Mouse (Mus musculus): ENCODE data around the gene Tmem230. TPM values are rescaled to one million over a fixed set of nuclear protein-coding genes. Genes with fewer than 3 reads are reported as not detected.
A peak's percentile ranks its signal among the peaks of the same experiment; 100 is the strongest.
"Not testable (repeated sequence)": the region's sequence is repeated elsewhere in the genome, so short reads cannot be mapped to it uniquely, and the experiment has no call there.

The Tmem230 gene
- total RNA-seq, 2 experiments from 2014 or later = 20.4 to 22.1 TPM

DNA sequence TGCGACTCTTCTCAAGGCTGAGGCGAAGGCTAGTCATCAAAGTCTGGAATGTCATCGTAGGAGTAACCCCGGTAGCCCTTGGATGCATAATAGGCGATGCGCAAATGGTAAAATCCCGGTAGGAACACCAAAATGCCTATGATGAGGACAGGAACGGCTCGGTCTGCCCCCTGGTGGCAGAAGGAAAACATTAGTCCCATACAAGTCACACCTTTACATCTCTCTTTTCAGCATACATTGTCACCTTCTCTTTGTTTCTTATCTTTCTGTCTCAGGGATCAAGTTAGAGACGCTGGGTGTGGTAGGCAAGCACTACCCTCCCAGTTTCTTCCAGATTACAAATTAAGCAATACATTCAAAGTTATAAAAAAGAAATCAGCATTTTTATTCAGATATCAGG is 7.2 kb downstream of the Tmem230 start:
- intact Hi-C loops (cut with DNase I; ENCODE audit: low total_unique reads) = loop anchor here (5.0 kb wide), 1 partner anchor 418 kb away; no protein-coding TSS in a partner anchor
- DNase-seq = peak; percentile 56

DNA sequence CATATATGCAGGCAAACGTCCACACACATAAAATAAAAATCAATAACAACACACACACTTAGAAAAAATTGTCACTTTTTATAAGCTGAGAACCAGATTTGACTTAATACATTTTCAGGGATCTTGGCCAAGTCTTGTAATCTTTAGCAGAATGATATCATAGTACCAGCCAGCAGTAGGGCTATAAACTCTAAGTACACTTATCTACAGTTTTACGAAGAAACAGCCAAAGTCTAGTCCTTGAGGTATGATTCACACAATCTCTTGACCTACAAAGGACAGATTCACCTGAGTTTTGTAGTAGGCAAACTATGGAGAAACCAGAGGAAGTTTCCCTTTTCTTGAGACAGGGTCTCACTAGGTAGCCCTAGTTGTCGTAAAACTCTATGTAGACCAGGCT is 8.2 kb downstream of the Tmem230 start:
- not testable (repeated sequence) for DNase-seq
- intact Hi-C loops (cut with DNase I; ENCODE audit: low total_unique reads) = loop anchor here (5.0 kb wide), 2 partner anchors 92 to 257 kb away; partner anchors contain the start of gene Slc23a2

DNA sequence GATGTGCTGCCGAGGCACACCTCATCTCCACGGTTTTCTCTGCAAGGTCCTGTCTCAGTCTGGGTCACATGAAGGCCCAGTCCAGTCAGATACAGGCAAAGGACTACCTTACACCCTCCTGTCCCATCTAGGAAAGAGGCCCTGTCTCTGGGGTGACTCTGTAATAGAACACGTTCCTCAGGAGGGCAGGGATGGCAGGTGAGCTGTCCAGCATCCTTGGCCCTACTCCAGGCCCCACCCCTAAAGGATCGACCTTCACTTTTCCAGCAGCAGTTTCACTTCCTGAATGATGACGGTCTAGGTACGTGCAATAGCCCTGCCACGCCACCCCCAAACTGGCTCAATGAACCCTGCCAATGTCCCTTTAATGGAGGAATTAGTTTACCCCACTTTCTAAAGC is 11.6 kb downstream of the Tmem230 start:
- intact Hi-C loops (cut with DNase I; ENCODE audit: low total_unique reads) = loop anchor here (5.0 kb wide), 2 partner anchors 89 to 254 kb away; partner anchors contain the start of gene Slc23a2
- DNase-seq = no peak

DNA sequence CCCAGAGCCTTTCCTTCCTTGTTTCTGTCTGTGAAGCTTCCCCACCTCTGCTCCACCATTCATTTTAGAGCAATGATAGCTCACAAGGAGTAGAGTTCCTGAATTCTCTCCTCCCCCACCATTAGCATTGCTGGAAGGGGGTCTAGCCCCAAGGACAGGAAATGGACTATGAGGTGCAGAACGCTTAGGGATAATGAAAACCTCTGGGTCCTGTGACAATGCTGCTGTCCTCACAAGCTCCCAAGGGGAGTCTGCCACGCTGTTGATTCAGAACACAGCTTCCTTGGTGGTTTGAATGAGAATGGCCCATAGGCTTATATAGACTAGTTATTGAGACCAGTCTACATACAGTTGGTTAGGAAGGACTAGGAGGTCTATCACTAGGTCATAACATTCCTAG is 12.3 kb downstream of the Tmem230 start:
- intact Hi-C loops (cut with DNase I; ENCODE audit: low total_unique reads) = loop anchor here (5.0 kb wide), 2 partner anchors 88 to 253 kb away; partner anchors contain the start of gene Slc23a2

DNA sequence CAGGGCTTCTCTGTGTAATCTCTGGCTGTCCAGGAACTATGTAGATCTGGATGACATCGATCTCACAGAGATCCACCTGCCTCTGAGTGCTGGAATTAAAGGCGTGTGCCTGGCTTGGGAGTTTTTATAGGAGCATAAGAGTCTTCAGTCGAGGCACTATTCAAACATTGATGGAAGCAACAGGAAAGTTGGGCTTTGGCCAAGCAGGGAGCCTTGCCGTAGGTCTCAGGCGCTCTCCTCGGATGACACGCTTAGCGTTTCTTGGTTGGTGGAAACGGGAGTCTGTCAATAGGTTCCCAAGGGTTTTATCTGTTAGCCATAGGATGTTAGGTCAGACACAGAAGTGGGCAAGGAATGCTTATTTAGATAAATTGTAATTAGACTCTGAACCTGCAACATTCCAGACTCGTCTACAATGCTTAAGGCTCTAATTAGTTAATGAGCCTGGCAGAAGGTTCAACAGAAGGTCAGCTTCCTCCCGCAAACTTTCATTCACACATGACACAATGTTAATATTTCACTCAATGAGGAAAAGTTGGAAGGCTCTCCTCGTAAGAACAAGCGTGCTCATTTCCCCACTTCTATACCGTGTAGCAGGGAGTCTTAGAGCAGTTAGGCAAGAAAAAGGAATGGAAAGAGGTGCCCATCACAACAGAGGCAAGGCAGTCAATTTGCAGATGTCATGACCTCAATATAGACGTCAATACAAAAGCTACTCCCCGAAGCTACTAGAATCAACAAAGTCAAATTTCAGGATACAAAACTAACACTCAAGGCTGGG is 13.4 kb downstream of the Tmem230 start:
- intact Hi-C loops (cut with DNase I; ENCODE audit: low total_unique reads) = no loop called here
- no peak for DNase-seq

More for the DNA sequence above, 12.3 kb downstream of the Tmem230 start:
- DNase-seq = no peak

DNA sequence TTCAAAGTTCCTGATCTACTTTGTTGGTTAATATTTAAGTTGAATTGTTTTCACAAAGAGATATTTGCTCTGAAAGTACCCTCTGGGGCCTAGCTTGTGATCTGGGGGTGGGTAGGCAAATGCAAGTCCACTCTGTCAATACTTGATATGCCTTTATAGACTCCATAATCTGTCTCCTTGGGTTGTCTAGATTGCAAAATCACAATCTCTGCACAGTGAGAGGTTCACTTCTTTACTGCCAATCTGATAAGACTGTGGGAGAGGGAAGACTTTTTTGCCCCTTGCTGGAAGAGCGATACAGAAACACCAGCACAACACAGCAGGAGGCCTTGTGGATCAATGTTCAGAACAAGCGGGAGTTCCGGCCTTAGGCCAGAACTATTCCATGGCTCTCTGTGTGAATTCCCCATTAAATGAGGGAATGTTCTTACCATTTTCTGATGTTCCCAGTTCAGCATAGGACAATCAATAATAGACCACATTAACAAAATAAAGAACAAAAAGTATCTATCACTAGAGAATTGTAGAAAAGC is 15.1 kb downstream of the Tmem230 start:
- intact Hi-C loops (cut with DNase I; ENCODE audit: low total_unique reads) = no loop called here
- DNase-seq = no peak

DNA sequence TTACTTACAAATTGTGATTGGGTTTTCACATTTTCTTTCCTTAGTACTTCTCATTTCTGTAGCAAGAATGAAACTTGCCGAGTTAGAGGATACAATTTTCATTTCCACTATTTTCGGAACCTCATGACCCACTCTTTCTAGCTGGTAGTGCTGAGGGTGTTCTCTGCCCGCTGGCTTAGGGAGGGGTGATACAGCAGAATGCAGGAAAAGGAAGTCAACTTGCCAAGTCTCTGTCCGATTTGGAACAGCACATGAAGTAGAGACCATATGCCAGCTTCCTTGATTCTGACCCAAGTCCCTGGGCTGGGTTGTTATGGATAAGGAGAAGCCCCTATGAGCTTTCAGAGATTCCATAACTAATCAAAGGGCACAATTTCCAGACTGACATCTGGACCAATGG is 23.2 kb downstream of the Tmem230 start:
- intact Hi-C loops (cut with DNase I; ENCODE audit: low total_unique reads) = no loop called here
- DNase-seq = no peak

DNA sequence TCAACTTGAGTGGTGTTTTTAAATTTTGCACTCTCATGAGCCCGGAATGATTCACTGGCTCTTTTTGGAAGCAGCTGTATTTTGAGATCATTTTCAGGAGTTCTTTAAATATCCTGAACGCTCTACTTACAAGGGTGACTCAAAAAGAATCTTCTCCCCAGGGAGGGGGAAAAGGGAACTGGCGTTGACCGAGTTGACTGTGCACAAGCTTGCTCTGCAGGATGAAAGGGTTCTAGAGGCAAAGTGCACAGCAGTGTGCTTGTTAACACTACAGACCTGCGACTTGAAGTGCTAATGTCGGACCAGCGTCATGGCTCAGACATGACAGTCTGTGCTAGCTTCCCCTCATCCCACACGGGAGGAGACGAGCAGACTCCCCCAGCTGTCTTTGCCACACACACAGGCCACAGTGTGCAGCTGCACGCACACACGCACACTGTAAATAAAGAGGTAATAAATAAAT is 26.0 kb downstream of the Tmem230 start:
- intact Hi-C loops (cut with DNase I; ENCODE audit: low total_unique reads) = no loop called here
- peak; percentile 15 for DNase-seq

DNA sequence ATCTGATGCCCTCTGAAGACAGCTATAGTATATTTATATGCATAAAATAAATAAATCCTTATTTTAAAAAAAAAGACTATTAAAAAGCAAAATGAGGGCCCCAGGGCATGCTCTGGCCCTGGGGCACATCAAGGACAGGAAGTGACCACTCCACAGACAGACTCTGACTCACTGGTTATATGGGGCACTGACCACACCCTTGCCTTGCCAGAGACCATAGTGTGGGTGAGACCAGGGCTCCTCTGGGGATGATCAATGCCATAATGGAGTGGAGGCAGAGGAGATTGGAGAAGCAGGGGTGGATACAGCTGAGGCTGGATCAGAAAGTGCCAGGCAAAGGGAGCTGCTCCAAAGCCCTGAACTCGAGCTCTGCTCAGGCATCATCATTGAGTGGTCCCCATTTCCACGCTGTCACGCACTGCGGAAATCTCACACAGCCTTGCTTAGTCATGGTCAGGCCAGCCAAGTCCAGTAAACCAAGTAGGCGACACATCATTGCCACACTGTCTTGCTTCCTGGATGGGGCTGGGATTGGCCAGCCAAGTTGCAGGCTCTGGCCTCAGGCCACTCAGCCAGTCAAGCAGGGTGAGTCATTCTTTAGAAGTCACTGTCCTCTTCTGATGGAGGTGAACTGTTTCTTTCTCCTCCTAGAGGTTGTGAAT is 35.5 kb downstream of the Tmem230 start:
- intact Hi-C loops (cut with DNase I; ENCODE audit: low total_unique reads) = no loop called here
- peak; percentile 75 for DNase-seq

DNA sequence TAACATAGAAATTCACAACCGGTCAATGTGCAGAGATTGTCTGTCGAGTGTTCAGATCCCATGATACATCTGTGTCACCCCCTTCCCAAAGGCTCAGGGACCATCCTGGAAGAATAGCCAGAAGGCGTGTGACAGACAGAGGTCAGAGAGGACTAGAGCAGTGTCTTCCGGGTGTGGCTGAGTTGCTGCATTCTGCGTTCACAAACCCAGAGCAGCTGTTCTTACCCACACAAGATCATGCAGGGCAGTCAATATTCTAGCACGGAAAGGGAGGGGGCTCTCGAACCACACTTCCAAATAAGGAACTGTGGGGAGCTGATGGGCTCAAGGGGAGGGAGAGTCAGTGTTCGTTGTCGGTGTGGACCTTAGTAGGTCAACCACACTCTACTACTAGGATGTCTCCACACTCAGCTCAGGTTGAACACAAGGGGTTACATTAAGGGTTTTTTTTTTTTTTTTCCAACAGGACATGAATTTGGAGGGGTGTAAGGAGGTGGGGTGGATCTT is 36.7 kb downstream of the Tmem230 start:
- no peak for DNase-seq
- intact Hi-C loops (cut with DNase I; ENCODE audit: low total_unique reads) = no loop called here

DNA sequence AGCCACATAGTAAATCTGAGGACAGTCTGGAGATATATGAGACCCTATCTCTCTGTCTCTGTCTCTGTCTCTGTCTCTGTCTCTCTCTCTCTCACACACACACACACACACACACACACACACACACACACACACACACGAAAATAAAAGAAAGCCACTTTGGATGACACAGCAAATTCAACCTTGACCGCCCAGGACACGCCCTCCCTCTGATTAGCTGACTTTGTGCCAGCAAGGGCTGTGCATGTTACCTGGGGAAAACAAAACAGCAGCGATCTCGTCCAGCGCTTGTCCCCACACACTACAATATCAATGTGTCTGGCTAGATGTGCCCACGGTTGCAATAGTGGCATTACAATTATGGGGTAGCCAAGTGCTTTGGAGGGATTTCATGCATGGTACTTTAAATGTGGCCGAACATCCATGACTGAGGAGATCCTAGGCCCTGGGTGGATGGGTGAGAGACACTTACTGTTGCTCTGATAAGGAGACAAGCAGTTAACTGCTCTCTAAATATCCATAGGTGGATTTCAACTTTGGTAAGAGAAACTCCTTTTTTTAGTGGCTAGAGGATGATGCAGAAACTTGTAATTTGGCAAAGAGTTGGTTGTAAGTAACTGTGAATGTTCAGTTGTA is 39.2 kb downstream of the Tmem230 start:
- DNase-seq = no peak
- intact Hi-C loops (cut with DNase I; ENCODE audit: low total_unique reads) = no loop called here

DNA sequence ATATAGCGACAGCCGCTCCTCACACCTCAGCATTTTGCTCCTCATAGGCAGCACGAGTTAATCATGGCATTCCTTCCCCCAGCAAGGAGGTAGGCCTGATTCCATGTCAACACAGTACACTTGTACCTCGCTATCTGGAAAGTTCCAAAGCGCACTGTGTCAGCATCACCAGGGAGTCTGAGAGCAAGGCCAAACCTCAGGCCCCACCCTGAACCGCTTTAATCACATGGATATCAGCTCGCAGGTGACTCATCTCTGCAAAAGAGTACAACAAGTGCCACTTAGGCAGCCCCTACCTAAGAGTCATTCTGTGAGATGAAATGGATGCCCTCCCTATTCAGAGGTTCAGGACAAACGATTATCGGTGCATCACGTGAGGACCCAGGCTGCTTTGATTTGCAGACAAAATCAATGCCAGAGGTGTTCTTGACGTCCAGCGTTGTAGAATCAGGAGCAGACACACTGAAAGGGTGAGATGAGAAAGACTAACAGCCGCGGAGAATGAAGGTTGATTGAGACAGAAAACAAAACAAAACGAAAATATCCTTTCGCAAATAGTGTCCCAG is 41.2 kb downstream of the Tmem230 start:
- intact Hi-C loops (cut with DNase I; ENCODE audit: low total_unique reads) = no loop called here
- DNase-seq = no peak

DNA sequence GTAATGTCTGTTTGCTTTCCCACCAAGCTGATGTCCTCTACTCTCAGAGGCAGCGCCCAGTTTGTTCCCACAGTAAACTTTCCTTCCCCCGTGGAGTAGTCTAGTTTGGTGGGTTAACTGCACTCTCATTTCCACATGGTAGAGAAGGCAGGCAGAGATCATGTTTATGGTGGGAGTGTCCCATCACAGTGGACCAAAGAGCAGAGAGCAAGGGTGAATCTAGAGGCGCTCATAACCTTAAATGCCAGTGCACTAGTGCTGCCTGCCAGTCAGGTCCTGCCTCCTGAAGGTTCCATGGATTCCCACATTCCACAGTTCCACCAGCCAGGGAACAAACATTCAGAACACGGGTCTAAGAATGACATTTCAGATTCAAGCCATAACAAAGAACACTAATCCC is 42.1 kb downstream of the Tmem230 start:
- intact Hi-C loops (cut with DNase I; ENCODE audit: low total_unique reads) = no loop called here

DNA sequence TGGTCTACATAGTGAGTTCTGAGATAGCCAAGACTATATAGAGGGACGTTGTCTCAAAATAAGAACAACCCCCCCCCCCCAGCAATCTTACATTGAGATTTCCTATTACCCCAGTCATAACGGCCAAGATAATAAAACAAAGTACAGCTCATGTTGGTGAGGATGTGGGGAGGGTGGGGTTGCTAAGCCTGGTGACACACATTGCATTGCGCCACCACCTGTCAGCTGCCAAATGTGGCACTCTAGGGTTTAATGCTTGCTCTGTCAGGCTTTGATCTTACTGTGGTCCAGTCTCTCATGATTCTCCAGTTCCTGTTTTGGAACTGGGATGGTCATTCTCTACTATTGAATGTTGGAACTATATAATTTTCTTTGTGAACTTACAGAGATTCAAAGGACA is 43.8 kb downstream of the Tmem230 start:
- DNase-seq = no peak
- intact Hi-C loops (cut with DNase I; ENCODE audit: low total_unique reads) = no loop called here

More for the DNA sequence above, 42.1 kb downstream of the Tmem230 start:
- DNase-seq = no peak

DNA sequence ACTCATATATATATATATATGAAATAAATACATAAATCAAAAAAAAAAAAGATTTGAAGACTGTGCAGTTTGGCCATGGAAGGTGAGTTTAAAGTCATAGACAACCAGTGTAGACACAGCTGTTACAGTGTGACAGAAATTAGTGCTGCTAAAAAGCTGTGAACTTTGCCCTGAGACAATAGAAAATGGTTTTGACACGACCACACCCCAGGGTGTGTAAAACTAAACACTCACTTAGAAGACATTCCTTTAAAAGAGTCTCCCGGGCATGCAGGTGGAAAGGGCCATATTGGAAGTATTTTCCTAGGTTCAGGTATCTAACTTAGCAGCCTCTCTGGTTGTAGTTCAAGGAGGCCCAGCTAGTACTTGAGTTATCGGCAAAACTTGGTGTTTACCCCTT is 44.4 kb downstream of the Tmem230 start:
- DNase-seq = no peak
- intact Hi-C loops (cut with DNase I; ENCODE audit: low total_unique reads) = no loop called here

DNA sequence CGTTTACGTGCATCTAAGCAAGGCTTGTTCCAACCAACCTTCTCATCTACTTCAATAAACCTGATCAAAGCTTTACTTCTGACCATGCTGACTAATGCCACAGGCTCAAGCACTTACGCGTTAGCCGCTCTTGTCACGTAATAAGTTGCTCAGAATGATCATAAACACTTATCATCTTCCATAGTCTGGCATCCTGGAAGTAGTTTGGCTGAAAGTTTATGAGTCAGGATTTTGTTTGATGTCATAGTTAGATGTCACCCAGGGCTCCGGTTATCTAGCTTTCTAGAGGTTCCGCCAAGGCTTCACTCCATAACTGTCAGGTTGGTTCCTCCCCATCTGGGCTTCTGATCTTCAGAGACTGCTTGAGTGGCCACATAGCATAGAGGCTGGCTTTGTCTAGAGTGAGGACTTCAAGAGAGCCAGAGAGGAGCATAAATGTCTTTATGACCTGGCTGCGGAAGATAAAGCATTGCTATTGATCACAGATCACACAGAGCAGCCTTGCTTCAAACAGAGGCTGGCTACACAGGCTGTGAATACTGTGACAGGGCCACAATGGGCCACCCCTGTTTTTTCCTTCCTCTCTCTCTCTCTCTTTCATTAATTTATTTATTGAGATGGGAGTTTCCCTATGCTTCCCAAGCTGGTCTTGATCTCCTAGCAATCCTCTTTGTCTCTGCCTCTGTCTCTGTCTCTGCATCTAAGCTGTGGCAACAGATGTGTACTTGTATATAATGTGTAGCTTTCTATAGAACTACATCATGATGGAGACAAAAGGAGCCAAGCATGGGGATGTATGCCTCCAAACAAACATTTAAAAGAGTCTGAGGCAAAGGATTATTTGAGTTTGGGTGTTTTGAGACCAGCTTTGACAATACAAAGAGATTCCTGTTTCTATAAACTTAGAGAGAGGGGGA is 49.3 kb downstream of the Tmem230 start:
- intact Hi-C loops (cut with DNase I; ENCODE audit: low total_unique reads) = no loop called here
- DNase-seq = no peak

DNA sequence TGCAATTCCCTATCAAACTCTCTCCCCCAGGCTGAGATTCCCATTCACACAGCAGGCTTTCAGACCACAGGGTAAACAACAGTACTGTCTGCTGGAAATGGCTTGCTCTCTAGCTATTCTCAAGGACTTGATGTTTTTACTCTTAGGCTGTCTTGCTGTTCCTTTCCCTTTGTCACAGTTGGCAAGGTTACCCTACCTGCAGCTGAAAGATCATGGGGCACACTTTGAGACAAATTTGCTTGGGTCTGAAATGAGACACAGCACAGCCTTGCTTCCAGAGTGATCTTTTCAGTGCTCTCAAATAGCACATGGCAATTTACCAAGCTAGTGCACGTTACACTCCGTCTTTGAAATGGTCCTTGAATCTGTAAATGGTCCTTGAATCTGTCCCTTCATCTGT is 52.0 kb downstream of the Tmem230 start:
- no peak for DNase-seq
- intact Hi-C loops (cut with DNase I; ENCODE audit: low total_unique reads) = no loop called here

DNA sequence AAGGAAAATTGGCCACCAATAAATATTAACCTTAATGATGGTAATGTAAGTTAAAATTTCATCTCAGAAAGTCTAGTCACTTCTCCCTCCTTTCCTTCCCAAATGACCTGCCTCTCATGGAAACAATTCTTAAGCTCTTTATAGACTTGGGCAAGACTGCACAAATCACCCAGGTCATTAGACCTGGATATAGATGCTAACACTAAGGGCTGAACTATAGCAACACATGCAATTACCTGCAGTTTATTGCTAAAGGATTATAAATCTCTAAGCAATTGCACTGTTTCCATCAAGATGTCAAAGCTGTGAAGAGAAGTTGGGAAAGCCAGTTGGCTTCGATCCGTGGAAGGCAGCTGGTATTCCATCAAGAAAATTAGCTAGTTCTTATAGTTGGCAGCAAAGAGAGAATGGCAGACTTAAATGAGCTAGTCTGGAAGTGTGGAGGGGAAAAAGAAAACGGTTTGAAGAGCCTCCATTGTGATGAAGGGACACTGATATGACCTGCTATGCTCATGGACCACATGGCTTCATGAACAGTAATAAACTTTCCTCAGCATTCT is 56.9 kb downstream of the Tmem230 start:
- DNase-seq = no peak
- intact Hi-C loops (cut with DNase I; ENCODE audit: low total_unique reads) = no loop called here
